Mouse (Mus musculus) yolk sac, embryonic 10.5 days (tissue): ENCODE results near the gene Gper1.
A peak's percentile ranks its signal among the peaks of the same experiment; 100 is the strongest.
"Not testable (repeated sequence)": the region's sequence is repeated elsewhere in the genome, so short reads cannot be mapped to it uniquely, and the experiment has no call there.

Source experiments
- DNase-seq: peaks from one replicate; pipeline ENCODE4 v3.0.0-alpha.2; 2017; ENCODE audit warnings: low spot score

Gene Gper1

GRCm38 (mm10) chr5:139390324-139391119, 32.4 kb upstream of the Gper1 start:
- not testable (repeated sequence) for DNase-seq

DNA sequence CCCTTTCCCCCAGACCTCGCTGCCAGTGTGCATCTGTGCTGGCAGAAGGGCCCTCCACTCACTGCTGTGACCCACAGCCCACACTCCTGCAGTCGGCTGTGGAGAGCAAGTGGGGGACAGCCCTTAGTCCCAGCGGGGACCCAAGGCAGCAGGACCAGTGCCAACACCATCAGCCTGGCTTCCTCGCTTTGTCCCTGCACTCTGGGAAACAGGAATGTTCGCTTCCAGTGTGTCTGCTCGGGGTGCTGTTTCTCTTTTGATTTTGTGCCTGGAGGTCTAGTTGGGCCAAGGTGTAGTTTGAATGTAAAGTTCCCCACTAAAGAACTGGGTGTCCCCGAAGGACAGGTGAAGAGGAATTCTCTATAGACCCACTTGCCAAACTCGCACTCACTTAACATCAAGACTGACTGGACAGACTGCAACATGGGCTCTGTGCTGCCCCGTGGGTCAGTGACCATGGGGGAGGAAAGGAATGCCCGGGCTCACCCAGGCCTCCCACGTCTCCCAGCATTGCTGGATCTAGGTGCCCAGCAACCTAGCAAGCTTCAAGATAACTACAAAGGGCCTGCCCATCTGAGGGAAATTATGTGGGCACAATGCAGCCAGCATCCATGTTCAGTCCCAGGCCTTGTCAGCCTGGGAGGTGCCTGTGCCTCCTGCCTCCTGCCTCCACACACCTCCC, 31.5 kb upstream of the Gper1 start:
- no peak for DNase-seq

GRCm38 (mm10) chr5:139392219-139393196, 30.4 kb upstream of the Gper1 start:
- no peak for DNase-seq

- DNase-seq = no peak
Observed at GRCm38 (mm10) chr5:139393197-139393588, 29.8 kb upstream of the Gper1 start.

DNA sequence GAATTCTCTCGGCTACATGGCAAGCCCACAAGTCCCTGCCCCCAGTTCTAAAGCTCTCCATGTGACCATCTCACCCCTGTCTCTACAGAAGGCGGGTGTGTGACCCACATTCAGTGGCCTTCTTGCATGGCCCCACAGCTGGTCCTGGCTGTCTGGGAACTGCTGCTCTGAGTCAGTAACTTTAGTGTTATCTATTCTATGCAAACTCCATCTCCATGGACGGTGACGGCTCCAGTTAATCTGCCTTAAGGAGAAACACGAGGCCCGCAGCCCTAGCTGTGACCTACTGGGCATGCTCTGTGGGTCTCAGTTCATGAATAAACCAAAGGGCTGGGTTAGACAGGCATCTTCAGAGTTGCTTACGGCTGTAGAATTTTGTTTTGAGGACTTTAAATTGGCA, 28.6 kb upstream of the Gper1 start:
- no peak for DNase-seq

GRCm38 (mm10) chr5:139395528-139395927, 27.4 kb upstream of the Gper1 start:
- DNase-seq = no peak

GRCm38 (mm10) chr5:139397359-139397916, 25.5 kb upstream of the Gper1 start:
- no peak for DNase-seq

DNA sequence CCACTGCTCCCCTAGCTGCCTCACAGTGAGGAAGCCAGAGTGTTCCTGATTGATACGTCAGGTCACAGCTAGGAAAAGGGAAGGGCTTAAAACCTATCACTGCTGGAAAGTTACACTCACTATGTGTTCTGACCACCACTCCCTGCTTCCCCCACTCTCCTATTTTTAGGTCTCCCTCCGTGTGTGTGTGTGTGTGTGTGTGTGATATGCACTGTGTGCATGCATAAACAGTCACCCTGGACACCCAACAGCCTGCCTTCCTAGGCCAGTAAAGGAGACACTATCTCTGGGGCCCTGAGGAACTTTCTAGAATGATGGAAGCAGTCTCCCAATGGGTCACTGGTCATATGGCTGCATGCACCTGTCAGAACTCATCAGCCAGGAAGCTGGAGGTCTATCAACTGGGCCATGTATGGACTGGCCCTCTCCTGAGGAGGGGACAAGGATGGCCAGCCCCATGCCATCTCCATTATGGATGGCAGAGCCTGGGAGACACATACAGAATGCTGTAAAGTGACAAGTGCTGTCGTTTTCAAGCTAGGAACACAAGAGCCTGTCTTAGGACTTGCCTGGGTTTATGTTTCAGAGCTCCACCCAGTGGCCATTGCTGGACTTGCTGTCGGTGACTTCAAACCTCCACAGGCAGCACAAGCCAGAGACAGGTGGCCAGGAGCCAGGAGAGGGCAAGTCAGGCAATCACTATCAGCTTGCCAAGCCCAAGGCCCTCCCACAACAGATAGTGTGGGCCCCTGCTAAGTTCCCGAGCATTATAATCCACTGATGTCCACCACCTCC, 24.8 kb upstream of the Gper1 start:
- DNase-seq = peak; percentile 83

GRCm38 (mm10) chr5:139398786-139399185, 24.2 kb upstream of the Gper1 start:
- DNase-seq = no peak

DNA sequence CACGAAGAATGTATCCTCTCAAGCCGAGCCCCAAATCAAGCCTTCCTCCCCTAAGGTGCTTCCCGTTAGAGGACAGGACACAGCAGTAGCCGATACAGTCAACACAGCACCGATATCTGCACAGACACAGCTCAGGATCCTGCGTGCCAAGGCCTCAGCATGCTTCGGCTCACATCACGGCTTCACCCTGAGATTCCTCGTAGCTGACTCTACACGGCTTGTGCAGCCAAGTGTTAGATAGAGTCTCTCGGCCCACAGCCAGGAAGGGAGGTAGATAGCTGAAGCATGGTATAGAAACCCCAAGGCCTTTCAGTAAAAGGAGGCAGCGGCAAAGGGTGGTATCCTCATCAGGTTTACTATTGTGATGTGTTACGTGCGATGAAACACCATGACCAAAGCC, 23.0 kb upstream of the Gper1 start:
- DNase-seq = no peak

- DNase-seq = no peak
Observed at GRCm38 (mm10) chr5:139402106-139402505, 20.8 kb upstream of the Gper1 start.

- DNase-seq = no peak
Observed at GRCm38 (mm10) chr5:139403692-139404260, 19.2 kb upstream of the Gper1 start.

- no peak for DNase-seq
Observed at GRCm38 (mm10) chr5:139404801-139405401, 18.1 kb upstream of the Gper1 start, which contains the start of gene C130050O18Rik. C130050O18Rik (plus strand) TSS chr5:139405280.

DNA sequence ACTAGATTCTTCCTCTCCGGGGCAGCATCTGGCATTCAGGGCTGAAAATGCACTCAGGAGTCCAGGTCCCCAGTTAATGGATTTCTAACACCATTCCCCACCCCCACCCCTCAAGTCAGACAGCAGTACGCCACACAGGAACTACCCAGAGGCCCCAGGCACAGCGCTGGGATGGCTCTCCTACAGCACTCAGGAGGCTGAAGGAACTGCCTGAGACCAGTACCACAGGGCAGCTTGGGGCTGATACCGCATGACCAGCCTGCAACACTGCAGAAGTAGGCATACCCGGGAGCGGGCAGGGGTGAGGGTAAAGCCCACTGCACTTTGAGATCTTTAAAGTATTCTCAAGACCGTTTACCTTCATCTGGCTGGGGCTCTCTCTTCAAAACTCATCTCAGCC, 17.5 kb upstream of the Gper1 start:
- DNase-seq = no peak

- no peak for DNase-seq
Observed at GRCm38 (mm10) chr5:139405953-139406352, 17.0 kb upstream of the Gper1 start.

GRCm38 (mm10) chr5:139407121-139407885, 15.6 kb upstream of the Gper1 start:
- no peak for DNase-seq

GRCm38 (mm10) chr5:139408511-139408910, 14.4 kb upstream of the Gper1 start:
- DNase-seq = no peak

DNA sequence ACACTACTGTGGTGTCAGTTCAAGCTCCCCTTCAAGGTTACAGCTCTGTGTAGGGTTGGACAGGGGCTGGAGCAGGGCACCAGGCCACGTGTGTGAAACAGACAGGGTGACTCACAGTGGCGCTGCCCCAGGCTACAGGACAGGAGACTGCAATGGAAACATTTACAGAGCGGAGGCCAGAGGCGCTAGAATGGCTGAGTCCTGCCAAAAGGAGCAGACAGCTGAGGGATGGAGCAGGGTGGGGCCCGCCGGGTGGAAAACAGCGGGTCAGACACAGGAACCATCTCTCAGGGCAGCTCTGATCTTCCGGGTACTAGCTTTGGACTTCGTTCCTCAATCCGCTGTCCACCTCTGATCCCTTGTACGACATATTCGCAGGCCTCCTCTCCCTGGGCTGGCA, 13.5 kb upstream of the Gper1 start:
- no peak for DNase-seq

GRCm38 (mm10) chr5:139410056-139410455, 12.9 kb upstream of the Gper1 start:
- no peak for DNase-seq

DNA sequence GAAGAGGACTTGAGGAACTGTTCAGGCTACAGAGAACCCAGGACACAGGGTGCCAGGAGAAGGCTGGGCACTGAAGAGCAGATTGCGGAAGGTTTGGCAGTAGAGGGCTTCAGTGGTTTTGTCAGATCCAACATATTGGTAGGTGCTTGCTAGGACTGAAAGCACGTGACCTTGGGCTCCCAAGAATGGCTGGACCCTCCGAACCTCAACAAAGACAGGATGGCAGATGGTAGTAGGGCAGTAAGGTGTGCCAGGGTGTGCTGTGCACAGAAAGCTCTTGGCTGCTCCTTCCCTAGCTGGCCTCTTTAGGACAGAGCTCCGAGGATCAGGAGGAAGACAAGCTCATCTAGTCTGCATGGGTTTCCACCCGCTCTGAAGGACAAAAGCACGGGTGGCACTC, 11.8 kb upstream of the Gper1 start:
- DNase-seq = no peak
